Mouse (Mus musculus): Measurements from ENCODE around the gene Tspan31.

GRCm38 (mm10) chr10:127099191-127099590 lies 29.1 kb upstream of the Tspan31 start:
- TF ChIP-seq GATA1 (IDR thresholded peaks at IDR 0.05; ENCODE audit: borderline replicate concordance, low read length) (no peak), FLI1 (IDR thresholded peaks at IDR 0.05; ENCODE audit: low read length) (no peak)
